Comparison of ENCODE assay signal across 8 mouse cellular contexts in genomic region chr2:35270531-35270984, GRCm38 (mm10). TPM values are rescaled to one million over a fixed set of nuclear protein-coding genes. Genes with fewer than 3 reads are reported as not detected.
DNase-seq lines count a peak whose midpoint lies in the region; ATAC-seq lines count a peak whose summit lies in the region.

No protein-coding gene starts in this region.

- intact Hi-C loops in left cerebral cortex, postnatal 36 days (cut with DNase I) = loop anchor here (2.0 kb wide), 1 partner anchor 56 kb away; no protein-coding TSS in a partner anchor

- H3K4me2 ChIP-seq in liver, embryonic 12.5 days = no peak overlapping the region
- no peak overlapping the region for H3K4me2 ChIP-seq in hindbrain, embryonic 16.5 days (ENCODE audit: low read length)

- no peaks in the 10 kb centered on the region for H3K9me3 ChIP-seq in liver, embryonic 12.5 days (replicated peaks)
- no peaks in the 10 kb centered on the region for H3K9me3 ChIP-seq in hindbrain, embryonic 16.5 days (ENCODE audit: control insufficient read depth, low read length)
- no peaks in the 10 kb centered on the region for H3K9me3 ChIP-seq in midbrain, embryonic 10.5 days (replicated peaks)

- 0 out of 2 replicates have a peak, but pooled peaks cover 5% of the 10 kb centered on the region for H3K4me1 ChIP-seq in liver, embryonic 12.5 days
- H3K4me1 ChIP-seq in hindbrain, embryonic 16.5 days (ENCODE audit: control insufficient read depth, insufficient read depth, low read depth, low read length) = peaks cover 3% of the 10 kb centered on the region; the same call in 1 of the 2 replicates
- H3K4me1 ChIP-seq in midbrain, embryonic 10.5 days = peaks cover 15% of the 10 kb centered on the region

- peak; percentile 55 for DNase-seq in liver
- peak; percentile 32 for DNase-seq in cerebellum, adult 8-10 months
- peak; percentile 32 to 69 for DNase-seq in frontal cortex, adult 2 months (ENCODE audit: extremely low spot score in 1 of 2, low spot score in 1 of 2)
- DNase-seq in left cerebral cortex, postnatal 36 days (ENCODE audit: low spot score in 2 of 2) = peak; percentile 52 to 67
- DNase-seq in midbrain, embryonic 10.5 days (ENCODE audit: low spot score) = peak; percentile 63
- peak; percentile 59 to 63 for DNase-seq in spleen, postnatal 36 days (ENCODE audit: low spot score in 2 of 2)

- H3K27ac ChIP-seq in liver, embryonic 12.5 days = no peak overlapping the region
- H3K27ac ChIP-seq in hindbrain, embryonic 16.5 days (ENCODE audit: low read depth, low read length) = no peak overlapping the region
- H3K27ac ChIP-seq in midbrain, embryonic 10.5 days (replicated peaks) = no peak overlapping the region; the same call in 1 of the 2 replicates

- H3K27me3 ChIP-seq in liver, embryonic 12.5 days (replicated peaks) = peaks cover 14% of the 10 kb centered on the region; the same call in 1 of the 2 replicates
- H3K27me3 ChIP-seq in hindbrain, embryonic 16.5 days (replicated peaks; ENCODE audit: control insufficient read depth, insufficient read depth, low read length) = no peaks in the 10 kb centered on the region
- peaks cover 8% of the 10 kb centered on the region; the same call in 1 of the 2 replicates for H3K27me3 ChIP-seq in midbrain, embryonic 10.5 days (ENCODE audit: low read depth, poor library complexity, severe bottlenecking)

- ATAC-seq in liver, embryonic 12.5 days = no peak
- ATAC-seq in hindbrain, embryonic 16.5 days = peak; percentile 43; the same call in 1 of the 2 replicates

- no peak overlapping the region for H3K9ac ChIP-seq in liver, embryonic 12.5 days
- H3K9ac ChIP-seq in hindbrain, embryonic 16.5 days (ENCODE audit: low read depth, low read length) = no peak overlapping the region

- WGBS in liver, embryonic 12.5 days (ENCODE audit: insufficient replicate concordance) = 28% methylated on average over 10 of the region's 10 CpGs
- 13% methylated on average over 10 of the region's 10 CpGs for WGBS in hindbrain, embryonic 16.5 days
- WGBS in midbrain, embryonic 10.5 days = 12% methylated on average over 10 of the region's 10 CpGs

- no peaks in the 10 kb centered on the region for H3K36me3 ChIP-seq in liver, embryonic 12.5 days
- H3K36me3 ChIP-seq in hindbrain, embryonic 16.5 days (ENCODE audit: control insufficient read depth, insufficient read depth, low read length) = no peaks in the 10 kb centered on the region
- H3K36me3 ChIP-seq in midbrain, embryonic 10.5 days = no peaks in the 10 kb centered on the region

- H3K4me3 ChIP-seq in liver, embryonic 12.5 days = no peak overlapping the region
- H3K4me3 ChIP-seq in hindbrain, embryonic 16.5 days (ENCODE audit: low read length) = no peak overlapping the region
- no peak overlapping the region for H3K4me3 ChIP-seq in midbrain, embryonic 10.5 days

RNA-seq across cellular contexts. Expression of gene Gsn, which starts 14.4 kb away (rescaled TPM):
- polyA plus RNA-seq in liver, embryonic 12.5 days (2016; fragmentation: Nextera tagmentation; extraction: Ambion mirVana) = 76.8 and 80.4 TPM in 2 replicates
- polyA plus RNA-seq in frontal cortex, adult 2 months (2012; rRNA removed) = 99.2 and 99.6 TPM in 2 replicates
- 31.6 and 36.7 TPM in 2 replicates for polyA plus RNA-seq in hindbrain, embryonic 16.5 days (2015; fragmentation: Nextera tagmentation; extraction: Ambion mirVana)
- 10 to 100 TPM; 57.7 to 90.6 TPM for total RNA-seq in left cerebral cortex, postnatal 36 days (2021)
- 13.7 and 23.4 TPM in 2 replicates for polyA plus RNA-seq in midbrain, embryonic 10.5 days (2016; fragmentation: Nextera tagmentation; extraction: Ambion mirVana)
